Mouse (Mus musculus) cerebellum, adult 8-10 months (tissue): ENCODE data around the gene Psph.

Experiments
- DNase-seq: peaks from one replicate; pipeline ENCODE4 v3.0.0; 2022

Psph gene

GRCm38 (mm10) chr5:129731021-129731420 lies 56.2 kb downstream of the Psph start:
- no peak for DNase-seq

DNA sequence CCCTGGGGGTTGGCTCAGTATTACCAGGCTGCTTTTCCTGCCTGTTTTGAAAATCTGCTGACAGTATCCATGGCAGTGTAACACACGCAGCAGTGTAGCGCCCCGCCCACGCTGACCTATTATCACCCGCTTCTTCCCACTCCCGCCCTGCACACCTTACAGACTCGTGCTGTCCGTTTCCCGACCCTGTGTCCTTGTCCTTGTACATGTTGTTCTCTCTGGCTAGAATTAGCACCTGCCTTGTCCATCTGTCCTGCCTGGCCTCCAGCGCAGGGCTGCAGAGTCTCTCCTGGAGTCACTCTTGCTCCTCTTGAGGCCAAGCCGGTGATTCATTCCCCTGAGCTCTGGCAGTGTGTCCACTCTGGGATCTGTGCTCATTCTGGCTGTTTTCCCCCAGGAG lies 56.9 kb downstream of the Psph start:
- peak; percentile 78 for DNase-seq

GRCm38 (mm10) chr5:129729286-129729685 lies 58.0 kb downstream of the Psph start:
- DNase-seq, result no peak

DNA sequence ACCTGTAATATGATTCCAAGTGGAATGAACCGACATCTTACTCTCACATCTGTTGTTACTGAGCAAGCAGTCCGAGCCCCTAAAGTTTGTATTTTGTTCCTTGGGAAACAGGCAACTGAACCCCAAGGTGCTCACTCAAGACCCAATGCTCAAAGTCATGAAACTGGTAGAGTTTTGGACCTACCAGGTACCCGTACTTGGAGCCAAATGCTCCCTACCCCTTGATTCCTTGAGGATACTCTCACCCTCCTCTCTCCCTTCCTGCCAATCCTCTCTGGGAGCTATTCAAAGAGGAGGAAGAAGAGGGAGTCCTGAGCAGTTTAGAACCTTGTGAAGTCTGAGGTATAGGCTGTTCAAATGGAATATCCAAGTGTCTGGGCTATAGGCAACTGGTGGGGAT lies 60.5 kb downstream of the Psph start:
- no peak for DNase-seq

DNA sequence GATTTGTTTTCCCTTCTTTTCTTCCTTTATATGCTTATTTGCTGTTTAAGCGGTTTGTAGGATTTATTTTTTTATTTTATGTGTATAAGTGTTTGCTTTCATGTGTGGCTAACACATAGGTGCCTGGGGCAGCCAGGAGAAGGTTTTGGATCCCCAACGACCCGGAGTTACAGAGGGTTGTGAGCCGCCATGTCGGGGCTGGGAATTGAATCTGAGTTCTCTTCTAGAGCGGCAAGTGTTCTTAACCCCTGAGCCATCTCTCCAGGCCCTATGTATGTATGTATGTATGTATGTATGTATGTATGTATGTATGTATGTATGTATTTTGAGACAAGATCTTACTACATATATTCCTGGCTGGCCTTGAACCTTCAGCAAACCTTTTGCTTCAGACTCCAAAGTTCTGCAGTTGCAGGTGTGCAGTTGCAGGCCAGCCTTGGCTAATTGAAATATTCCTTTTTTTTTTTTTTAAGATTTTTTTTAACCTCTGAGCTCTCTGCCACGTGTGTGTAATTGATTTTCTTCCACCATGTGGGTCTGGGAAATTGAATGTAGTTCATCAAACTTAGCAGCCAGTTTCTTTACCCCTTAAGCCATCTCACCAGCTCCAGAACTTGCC lies 61.4 kb downstream of the Psph start:
- no peak for DNase-seq

- DNase-seq, result peak; percentile 94
Observed at GRCm38 (mm10) chr5:129724834-129725773, 62.1 kb downstream of the Psph start, which contains the start of gene Nipsnap2. Nipsnap2 (plus strand) TSS chr5:129725063.

DNA sequence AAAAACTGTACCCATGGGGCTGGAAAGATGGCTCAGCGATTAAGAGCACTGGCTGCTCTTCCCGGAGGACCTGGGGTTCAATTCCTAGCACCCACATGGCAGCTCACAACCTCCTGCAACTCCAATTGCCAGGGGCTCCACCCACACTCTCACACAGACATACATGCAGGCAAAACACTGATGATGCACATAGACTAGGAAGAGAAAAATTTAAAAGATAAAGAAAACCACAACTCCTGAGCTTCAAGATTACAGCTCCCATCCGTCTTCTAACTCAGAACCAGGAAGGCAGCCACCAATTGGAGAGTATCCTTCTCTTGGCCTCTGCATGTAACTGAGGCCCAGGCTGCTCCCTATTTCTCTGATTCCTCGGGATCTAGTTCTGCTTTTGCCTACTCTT lies 63.0 kb downstream of the Psph start:
- no peak for DNase-seq

GRCm38 (mm10) chr5:129720176-129720575 lies 67.1 kb downstream of the Psph start:
- no peak for DNase-seq

- DNase-seq, result no peak
Observed at GRCm38 (mm10) chr5:129717016-129717415, 70.2 kb downstream of the Psph start.
